Mouse (Mus musculus) hindbrain, postnatal 0 days (tissue): ENCODE measurements around the gene Ptges3. TPM values are rescaled to one million over a fixed set of nuclear protein-coding genes. Genes with fewer than 3 reads are reported as not detected.
"Not testable (repeated sequence)": the region's sequence is repeated elsewhere in the genome, so short reads cannot be mapped to it uniquely, and the experiment has no call there.

Experiments
- ATAC-seq: fragments of 200-750 bp; cut with Nextera tagmentation; 2 replicates; pipeline ENCODE4 v1.8.0; 2017; ENCODE audit warnings: mild to moderate bottlenecking, moderate TSS enrichment, moderate library complexity
- DNase-seq: peaks from one replicate; pipeline ENCODE4 v3.0.0-alpha.2; 2015; ENCODE audit warnings: low spot score
- H3K27ac ChIP-seq: fragments of 300-500 bp; sonication (generic); 2 replicates; pipeline ENCODE4 v1.5.1; 2014; ENCODE audit warnings: mild to moderate bottlenecking
- H3K27me3 ChIP-seq: fragments of 300-500 bp; sonication (generic); 2 replicates; pipeline ENCODE4 v1.6.1; 2014; ENCODE audit warnings: low read length, mixed read lengths; ENCODE audit not compliant: insufficient read depth
- H3K36me3 ChIP-seq: fragments of 300-500 bp; sonication (generic); 2 replicates; pipeline ENCODE4 v1.6.1; 2014; ENCODE audit warnings: low read length, mixed read lengths; ENCODE audit not compliant: insufficient read depth
- H3K4me1 ChIP-seq: fragments of 300-500 bp; sonication (generic); 2 replicates; pipeline ENCODE4 v1.6.1; 2014; ENCODE audit warnings: antibody characterized with exemption, low read length, mixed read lengths; ENCODE audit not compliant: insufficient read depth
- H3K4me2 ChIP-seq: fragments of 300-500 bp; sonication (generic); 2 replicates; pipeline ENCODE4 v1.6.1; 2014; ENCODE audit warnings: low read depth, mild to moderate bottlenecking, low read length, moderate library complexity, mixed read lengths
- H3K4me3 ChIP-seq: fragments of 300-500 bp; sonication (generic); 2 replicates; pipeline ENCODE4 v1.5.1; 2014; ENCODE audit warnings: low read length
- H3K9ac ChIP-seq: fragments of 300-500 bp; sonication (generic); replicated peaks from 2 replicates; pipeline ENCODE4 v1.6.1; 2014; ENCODE audit warnings: mild to moderate bottlenecking, low read length, moderate library complexity, mixed read lengths
- H3K9me3 ChIP-seq: fragments of 300-500 bp; sonication (generic); 2 replicates; pipeline ENCODE4 v1.6.1; 2016; ENCODE audit warnings: low read length, mixed read lengths
- CTCF ChIP-seq: IDR thresholded peaks from 2 replicates; pipeline ENCODE4 v1.5.1; 2016; ENCODE audit warnings: antibody characterized with exemption, control low read depth, low read depth
- WGBS: fragments of 180-500 bp; shearing (Covaris S2); extraction: QIAGEN DNeasy Blood & Tissue Kit; methylation state at CpG from one replicate; pipeline ENCODE4 v1.1.7; 2014; 5-methylcytosine and 5-hydroxymethylcytosine counted together
- polyA plus RNA-seq: library from polyadenylated mRNA; unstranded; fragments of >200 nt; fragmentation: Nextera tagmentation; extraction: Ambion mirVana; gene quantifications from 2 replicates; pipeline ENCODE4 v1.2.1, GENCODE M21; 2015
- total RNA-seq: library from RNA; depleted of rRNA; stranded (reverse); fragments of >200 nt; gene quantifications from 2 replicates; pipeline ENCODE4 v1.2.3, GENCODE M21; 2014

Gene Ptges3
- total and polyA plus RNA-seq, 2 experiments from 2014 or later = 87.7 to 417 TPM

DNA sequence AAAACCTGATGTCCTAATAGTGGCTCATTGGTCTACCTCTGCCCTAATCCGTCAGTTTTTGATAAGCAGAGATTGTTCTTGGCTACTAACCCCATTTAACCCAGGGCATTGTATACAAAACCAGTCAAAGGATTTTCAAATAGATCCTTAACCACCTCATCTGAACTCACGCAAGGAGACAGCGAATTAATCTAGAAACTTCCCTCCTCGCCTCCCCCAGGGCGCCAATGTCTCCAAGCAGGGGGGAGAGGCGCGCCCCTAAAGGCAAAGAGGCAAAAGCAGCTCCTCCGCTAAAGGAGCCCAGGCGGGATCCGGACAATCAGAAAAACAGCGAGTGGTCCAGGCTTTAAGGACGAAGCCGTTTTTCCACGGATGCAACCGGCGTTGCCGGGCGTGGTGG is 570 bp upstream of the Ptges3 start:
- H3K4me1 ChIP-seq = peaks cover 8% of the 10 kb centered on the region
- under 1% methylated on average over 18 of the region's 18 CpGs for WGBS
- peak overlapping the region; percentile 98 for H3K27ac ChIP-seq
- peak overlapping the region; percentile 64 for H3K4me3 ChIP-seq
- H3K9me3 ChIP-seq = no peaks in the 10 kb centered on the region
- H3K9ac ChIP-seq = peak overlapping the region; percentile 96
- DNase-seq (no peak), ATAC-seq (no peak)
- peak overlapping the region; percentile 87 for H3K4me2 ChIP-seq
- peak; percentile 18; the same call in 1 of the 2 replicates for TF ChIP-seq CTCF
- H3K27me3 ChIP-seq = no peaks in the 10 kb centered on the region
- no peaks in the 10 kb centered on the region for H3K36me3 ChIP-seq

GRCm38 (mm10) chr10:128059207-128059981 is 640 bp downstream of the Ptges3 start:
- H3K4me3 ChIP-seq = peak overlapping the region; percentile 64
- peaks cover 8% of the 10 kb centered on the region for H3K4me1 ChIP-seq
- H3K36me3 ChIP-seq = no peaks in the 10 kb centered on the region
- peak; percentile 37 for TF ChIP-seq CTCF
- peak overlapping the region; percentile 87 for H3K4me2 ChIP-seq
- H3K9ac ChIP-seq = peak overlapping the region; percentile 96
- peak; percentile 10; the same call in 1 of the 2 replicates for ATAC-seq
- WGBS = under 1% methylated on average over 54 of the region's 62 CpGs
- peak; percentile 62 for DNase-seq
- H3K9me3 ChIP-seq = no peaks in the 10 kb centered on the region
- H3K27ac ChIP-seq = peak overlapping the region; percentile 98
- H3K27me3 ChIP-seq = no peaks in the 10 kb centered on the region

DNA sequence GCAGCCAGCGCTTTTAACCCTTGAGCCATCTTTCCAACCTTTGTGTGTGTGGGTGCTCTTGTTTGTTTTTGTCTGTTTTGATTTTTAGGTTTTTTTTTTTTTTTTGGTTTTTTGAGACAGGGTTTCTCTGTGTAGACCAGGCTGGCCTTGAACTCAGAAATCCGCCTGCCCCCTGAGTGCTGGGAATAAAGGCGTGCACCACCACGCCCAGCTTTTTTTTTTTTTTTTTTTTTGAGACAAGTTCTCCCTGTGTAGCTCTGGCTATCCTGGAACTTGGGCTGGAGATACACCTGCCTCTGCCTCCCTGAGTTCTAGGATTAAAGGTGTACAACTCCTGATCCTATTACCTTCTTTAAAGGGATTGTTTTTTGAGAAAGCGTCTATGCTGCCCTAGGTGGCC is 2.4 kb downstream of the Ptges3 start:
- Histone ChIP-seq H3K4me1 (peaks cover 8% of the 10 kb centered on the region), H3K9ac (peak overlapping the region; percentile 96), H3K9me3 (no peaks in the 10 kb centered on the region), H3K4me3 (no peak overlapping the region), H3K4me2 (peak overlapping the region; percentile 87), H3K27ac (no peak overlapping the region), H3K36me3 (no peaks in the 10 kb centered on the region), H3K27me3 (no peaks in the 10 kb centered on the region)
- WGBS = 91% methylated on average over 5 of the region's 5 CpGs
- ATAC-seq = no peak
- no peak for DNase-seq
- TF ChIP-seq CTCF = no peak

GRCm38 (mm10) chr10:128062221-128062989 is 3.7 kb downstream of the Ptges3 start:
- no peak for ATAC-seq
- H3K4me3 ChIP-seq = no peak overlapping the region
- H3K4me2 ChIP-seq = no peak overlapping the region
- no peak for TF ChIP-seq CTCF
- H3K27ac ChIP-seq = no peak overlapping the region
- H3K27me3 ChIP-seq = no peaks in the 10 kb centered on the region
- no peak for DNase-seq
- 95% methylated on average over 6 of the region's 6 CpGs for WGBS
- peaks cover 8% of the 10 kb centered on the region for H3K4me1 ChIP-seq
- H3K9me3 ChIP-seq = no peaks in the 10 kb centered on the region
- H3K9ac ChIP-seq = no peak overlapping the region
- no peaks in the 10 kb centered on the region for H3K36me3 ChIP-seq

- DNase-seq (no peak), ATAC-seq (no peak)
- no peaks in the 10 kb centered on the region for H3K27me3 ChIP-seq
- no peak overlapping the region for H3K4me2 ChIP-seq
- no peak overlapping the region for H3K4me3 ChIP-seq
- TF ChIP-seq CTCF = no peak
- H3K9ac ChIP-seq = no peak overlapping the region
- H3K36me3 ChIP-seq = peaks cover 12% of the 10 kb centered on the region; the same call in 1 of the 2 replicates
- WGBS = 80% methylated on average over 5 of the region's 5 CpGs
- H3K4me1 ChIP-seq = no peaks in the 10 kb centered on the region
- no peak overlapping the region for H3K27ac ChIP-seq
- H3K9me3 ChIP-seq = no peaks in the 10 kb centered on the region
These were observed 7.3 kb downstream of the Ptges3 start for GRCm38 (mm10) chr10:128066072-128066471.

DNA sequence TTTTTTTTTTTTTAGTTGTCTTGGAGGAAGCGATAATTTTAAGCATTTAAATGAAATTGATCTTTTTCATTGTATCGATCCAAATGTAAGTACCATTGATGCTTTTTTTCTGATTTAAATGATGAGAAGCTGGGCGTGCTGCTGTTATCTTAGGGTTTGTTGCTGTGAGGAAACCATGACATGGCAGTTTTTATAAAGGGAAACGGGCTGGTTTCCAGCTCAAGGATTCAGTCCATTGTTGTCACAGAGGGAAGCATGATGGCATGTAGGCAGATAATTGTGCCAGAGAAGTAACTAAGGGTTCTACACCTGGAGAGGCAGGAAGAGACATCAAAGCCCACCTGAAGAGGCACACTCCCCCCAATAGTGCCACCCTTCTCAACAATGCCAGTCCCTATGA is 10.4 kb downstream of the Ptges3 start:
- Histone ChIP-seq H3K27ac (no peak overlapping the region), H3K4me2 (no peak overlapping the region), H3K9ac (no peak overlapping the region), H3K27me3 (no peaks in the 10 kb centered on the region), H3K9me3 (no peaks in the 10 kb centered on the region), H3K36me3 (peaks cover 29% of the 10 kb centered on the region), H3K4me3 (no peak overlapping the region), H3K4me1 (no peaks in the 10 kb centered on the region)
- TF ChIP-seq CTCF = no peak
- WGBS = 87% methylated on average over 4 of the region's 4 CpGs
- ATAC-seq = no peak
- no peak for DNase-seq

DNA sequence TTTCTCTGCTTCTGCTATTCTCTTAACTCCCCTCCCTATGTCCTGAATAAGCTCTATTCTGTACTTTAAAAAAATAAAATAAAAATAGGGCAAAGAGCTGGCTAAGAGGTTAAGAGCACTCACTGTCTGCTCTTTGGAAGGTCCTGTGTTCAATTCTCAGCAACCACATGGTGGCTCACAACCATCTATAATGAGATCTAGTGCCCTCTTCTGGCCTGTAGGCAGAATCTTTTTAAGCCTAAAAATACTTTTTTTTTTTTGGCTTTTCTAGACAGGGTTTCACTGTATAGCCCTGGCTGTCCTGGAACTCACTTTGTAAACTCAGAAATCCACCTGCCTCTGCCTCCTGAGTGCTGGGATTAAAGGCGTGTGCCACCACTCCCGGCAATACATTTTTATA is 11.7 kb downstream of the Ptges3 start:
- DNase-seq, H3K4me2 ChIP-seq, H3K27ac ChIP-seq, ATAC-seq, H3K4me3 ChIP-seq, H3K9me3 ChIP-seq, H3K4me1 ChIP-seq, H3K9ac ChIP-seq, H3K27me3 ChIP-seq: not testable (repeated sequence)
- peaks cover 29% of the 10 kb centered on the region for H3K36me3 ChIP-seq
- 99% methylated on average over 2 of the region's 2 CpGs for WGBS

- not testable (repeated sequence) for H3K4me1 ChIP-seq, H3K4me3 ChIP-seq, H3K9me3 ChIP-seq, H3K4me2 ChIP-seq, DNase-seq, H3K27me3 ChIP-seq, ATAC-seq, H3K9ac ChIP-seq, H3K27ac ChIP-seq
- H3K36me3 ChIP-seq = peaks cover 10% of the 10 kb centered on the region
- WGBS = 86% methylated on average over 5 of the region's 5 CpGs
These were observed 19.5 kb downstream of the Ptges3 start for GRCm38 (mm10) chr10:128078269-128078668.
